Mouse (Mus musculus) C2C12 (cell line): Measurements from ENCODE around the gene Ap4m1. TPM values are rescaled to one million over a fixed set of nuclear protein-coding genes. Genes with fewer than 3 reads are reported as not detected.
A peak's percentile ranks its signal among the peaks of the same experiment; 100 is the strongest.
"Not testable (repeated sequence)": the region's sequence is repeated elsewhere in the genome, so short reads cannot be mapped to it uniquely, and the experiment has no call there.

Source experiments
- H3K27me3 ChIP-seq: one replicate; pipeline ENCODE4 v1.6.1; 2011; ENCODE audit not compliant: control insufficient read depth, insufficient read depth, insufficient read length
- H3K36me3 ChIP-seq: one replicate; pipeline ENCODE4 v1.6.1; 2011; ENCODE audit not compliant: control insufficient read depth, insufficient read depth
- H3K4me3 ChIP-seq: one replicate; pipeline ENCODE4 v1.5.1; 2011; ENCODE audit warnings: mild to moderate bottlenecking, control low read depth; ENCODE audit not compliant: poor library complexity, insufficient read depth, severe bottlenecking
- H3K79me2 ChIP-seq: one replicate; pipeline ENCODE4 v1.6.1; 2011; ENCODE audit not compliant: control insufficient read depth, insufficient read depth
- H3K79me3 ChIP-seq: one replicate; pipeline ENCODE4 v1.6.1; 2011; ENCODE audit warnings: low read depth, control low read depth
- H3ac ChIP-seq: one replicate; pipeline ENCODE3; 2011; ENCODE audit warnings: low read depth; ENCODE audit not compliant: control insufficient read depth, insufficient read length
- CEBPB ChIP-seq: IDR thresholded peaks from one replicate; pipeline ENCODE4 v1.6.1; 2011; ENCODE audit warnings: low read depth, mild to moderate bottlenecking, control low read depth, moderate library complexity
- CTCF ChIP-seq: IDR thresholded peaks from one replicate; pipeline ENCODE4 v1.5.1; 2011; ENCODE audit not compliant: control insufficient read depth, insufficient read depth, insufficient read length
- FOSL1 ChIP-seq: IDR thresholded peaks from one replicate; pipeline ENCODE4 v1.8.0; 2011; ENCODE audit warnings: mild to moderate bottlenecking, low read length; ENCODE audit not compliant: poor library complexity, insufficient read depth, severe bottlenecking
- MAX ChIP-seq: IDR thresholded peaks from one replicate; pipeline ENCODE4 v1.6.1; 2011; ENCODE audit warnings: mild to moderate bottlenecking, control low read depth
- MYOD1 ChIP-seq: IDR thresholded peaks from one replicate; pipeline ENCODE4 v1.6.1; 2011; ENCODE audit warnings: low read depth; ENCODE audit not compliant: control insufficient read depth, insufficient read length
- MYOG ChIP-seq: IDR thresholded peaks from one replicate; pipeline ENCODE4 v1.6.1; 2011; ENCODE audit not compliant: control insufficient read depth, insufficient read length; ENCODE audit errors: extremely low read depth
- USF1 ChIP-seq: IDR thresholded peaks from one replicate; pipeline ENCODE4 v1.6.1; 2011; ENCODE audit warnings: low read depth, mild to moderate bottlenecking, control low read depth, moderate library complexity
- polyA plus RNA-seq: library from polyadenylated mRNA; unstranded; fragments of >200 nt; fragmentation: generic; extraction: Trizol; gene quantifications from one replicate; pipeline ENCODE4 v1.2.1, GENCODE M21; 2012; ENCODE audit warnings: missing spikeins

The Ap4m1 gene
- polyA plus RNA-seq, 1 experiment: 11.2 TPM

GRCm38 (mm10) chr5:138207253-138207652 lies 35.5 kb downstream of the Ap4m1 start:
- TF ChIP-seq CTCF: no peak
- TF ChIP-seq USF1: no peak
- no peak for TF ChIP-seq MYOD1
- TF ChIP-seq MYOG: no peak
- no peak for TF ChIP-seq CEBPB
- no peak for TF ChIP-seq FOSL1
- TF ChIP-seq MAX: no peak
- no peak overlapping the region for H3ac ChIP-seq
- no peaks in the 10 kb centered on the region for H3K79me2 ChIP-seq
- no peak overlapping the region for H3K4me3 ChIP-seq
- no peaks in the 10 kb centered on the region for H3K36me3 ChIP-seq
- no peaks in the 10 kb centered on the region for H3K27me3 ChIP-seq
- H3K79me3 ChIP-seq: no peaks in the 10 kb centered on the region

- no peaks in the 10 kb centered on the region for H3K36me3 ChIP-seq
- H3K79me2 ChIP-seq: no peaks in the 10 kb centered on the region
- no peak overlapping the region for H3K4me3 ChIP-seq
- H3K27me3 ChIP-seq: no peaks in the 10 kb centered on the region
- no peaks in the 10 kb centered on the region for H3K79me3 ChIP-seq
- TF ChIP-seq MAX (no peak), CTCF (no peak), MYOD1 (no peak), FOSL1 (no peak), MYOG (no peak), USF1 (no peak), CEBPB (no peak)
- H3ac ChIP-seq: no peak overlapping the region
These were observed 36.1 kb downstream of the Ap4m1 start for GRCm38 (mm10) chr5:138207873-138208272.

GRCm38 (mm10) chr5:138216632-138217031 lies 44.8 kb downstream of the Ap4m1 start:
- H3K4me3 ChIP-seq: not testable (repeated sequence)

GRCm38 (mm10) chr5:138219864-138220263 lies 48.1 kb downstream of the Ap4m1 start:
- TF ChIP-seq USF1 (no peak), CTCF (no peak), CEBPB (no peak)
- Histone ChIP-seq H3ac (no peak overlapping the region), H3K79me2 (no peaks in the 10 kb centered on the region), H3K79me3 (no peaks in the 10 kb centered on the region), H3K27me3 (no peaks in the 10 kb centered on the region), H3K4me3 (no peak overlapping the region), H3K36me3 (no peaks in the 10 kb centered on the region)

More at GRCm38 (mm10) chr5:138216632-138217031, 44.8 kb downstream of the Ap4m1 start:
- H3K27me3 ChIP-seq, H3K79me3 ChIP-seq, H3ac ChIP-seq, H3K79me2 ChIP-seq, H3K36me3 ChIP-seq: not testable (repeated sequence)

- H3K36me3 ChIP-seq: no peaks in the 10 kb centered on the region
- H3ac ChIP-seq: no peak overlapping the region
- H3K4me3 ChIP-seq: no peak overlapping the region
- H3K27me3 ChIP-seq: no peaks in the 10 kb centered on the region
- TF ChIP-seq USF1: no peak
- TF ChIP-seq CTCF: peak; percentile 77
- no peaks in the 10 kb centered on the region for H3K79me2 ChIP-seq
- H3K79me3 ChIP-seq: no peaks in the 10 kb centered on the region
These were observed 50.3 kb downstream of the Ap4m1 start for GRCm38 (mm10) chr5:138222111-138222510.

- Histone ChIP-seq H3K27me3 (no peaks in the 10 kb centered on the region), H3K4me3 (no peak overlapping the region), H3K79me2 (no peaks in the 10 kb centered on the region), H3K79me3 (no peaks in the 10 kb centered on the region), H3K36me3 (no peaks in the 10 kb centered on the region), H3ac (no peak overlapping the region)
- TF ChIP-seq FOSL1: no peak
- no peak for TF ChIP-seq CTCF
These were observed 51.5 kb downstream of the Ap4m1 start for GRCm38 (mm10) chr5:138223287-138223686.

GRCm38 (mm10) chr5:138225700-138226099 lies 53.9 kb downstream of the Ap4m1 start, which contains the start of gene Nxpe5:
TSS of gene Nxpe5 (plus strand) at chr5:138225898.
- Histone ChIP-seq H3ac (no peak within 1 kb of the TSS), H3K27me3 (no peaks in the 10 kb centered on the region), H3K4me3 (no peak within 1 kb of the TSS), H3K79me2 (no peaks in the 10 kb centered on the region), H3K36me3 (no peaks in the 10 kb centered on the region), H3K79me3 (no peaks in the 10 kb centered on the region)
- TF ChIP-seq CTCF (no peak), USF1 (no peak), CEBPB (no peak), FOSL1 (no peak), MYOD1 (no peak), MYOG (no peak), MAX (no peak)
